Mouse (Mus musculus) megakaryocyte, embryonic 14.5 days (primary cell): ENCODE measurements around the gene Stpg1. TPM values are rescaled to one million over a fixed set of nuclear protein-coding genes. Genes with fewer than 3 reads are reported as not detected.

Source experiments
- H3K27me3 ChIP-seq: replicated peaks from 2 replicates; pipeline ENCODE3; 2012; ENCODE audit warnings: inconsistent platforms
- H3K36me3 ChIP-seq: replicated peaks from 2 replicates; pipeline ENCODE3; 2012; ENCODE audit warnings: low read length, inconsistent platforms, mixed read lengths
- H3K4me1 ChIP-seq: 2 replicates; pipeline ENCODE4 v1.6.1; 2012; ENCODE audit warnings: inconsistent platforms
- H3K4me3 ChIP-seq: replicated peaks from 2 replicates; pipeline ENCODE3; 2012; ENCODE audit warnings: moderate library complexity, mild to moderate bottlenecking, inconsistent platforms
- H3K9me3 ChIP-seq: 2 replicates; pipeline ENCODE4 v1.6.1; 2012; ENCODE audit warnings: inconsistent platforms
- FLI1 ChIP-seq: IDR thresholded peaks from 2 replicates; pipeline ENCODE4 v1.6.1; 2012; ENCODE audit warnings: low read length, inconsistent platforms, mixed read lengths
- GATA1 ChIP-seq: IDR thresholded peaks from 3 replicates; pipeline ENCODE4 v1.6.1; 2012; ENCODE audit warnings: mixed read lengths, low read length, inconsistent platforms, borderline replicate concordance
- polyA plus RNA-seq: library from polyadenylated mRNA; stranded (reverse); fragments of >175 nt; gene quantifications from 2 replicates; pipeline ENCODE4 v1.2.3, GENCODE M21; 2012; ENCODE audit warnings: low replicate concordance; ENCODE audit not compliant: insufficient read depth

Stpg1 gene
- polyA plus RNA-seq, 1 experiment = 3.6 TPM

DNA sequence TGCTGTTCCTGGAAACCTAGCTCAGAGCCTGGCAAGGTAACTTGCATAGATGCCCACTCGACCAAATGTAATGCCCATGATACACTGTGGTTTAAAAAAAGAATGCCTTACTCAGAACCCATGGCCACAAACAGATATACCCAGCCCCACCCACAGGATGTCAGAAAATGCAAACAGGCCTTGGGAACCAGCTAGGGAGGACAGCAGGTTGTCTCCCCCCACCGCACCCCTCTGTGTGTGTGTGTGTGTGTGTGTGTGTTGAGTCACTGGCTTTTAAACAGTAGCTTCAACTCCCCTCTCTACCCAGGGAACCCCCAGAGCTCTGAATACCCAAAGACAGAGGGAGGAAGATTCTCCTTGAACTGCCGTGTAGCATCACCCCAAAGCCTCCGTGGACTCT, 1.3 kb upstream of the Stpg1 start:
- peaks cover 77% of the 10 kb centered on the region for H3K4me1 ChIP-seq
- H3K36me3 ChIP-seq = peaks cover 60% of the 10 kb centered on the region
- TF ChIP-seq GATA1 = no peak
- no peak for TF ChIP-seq FLI1
- no peaks in the 10 kb centered on the region for H3K27me3 ChIP-seq
- H3K4me3 ChIP-seq = peak overlapping the region; percentile 99
- no peaks in the 10 kb centered on the region for H3K9me3 ChIP-seq

DNA sequence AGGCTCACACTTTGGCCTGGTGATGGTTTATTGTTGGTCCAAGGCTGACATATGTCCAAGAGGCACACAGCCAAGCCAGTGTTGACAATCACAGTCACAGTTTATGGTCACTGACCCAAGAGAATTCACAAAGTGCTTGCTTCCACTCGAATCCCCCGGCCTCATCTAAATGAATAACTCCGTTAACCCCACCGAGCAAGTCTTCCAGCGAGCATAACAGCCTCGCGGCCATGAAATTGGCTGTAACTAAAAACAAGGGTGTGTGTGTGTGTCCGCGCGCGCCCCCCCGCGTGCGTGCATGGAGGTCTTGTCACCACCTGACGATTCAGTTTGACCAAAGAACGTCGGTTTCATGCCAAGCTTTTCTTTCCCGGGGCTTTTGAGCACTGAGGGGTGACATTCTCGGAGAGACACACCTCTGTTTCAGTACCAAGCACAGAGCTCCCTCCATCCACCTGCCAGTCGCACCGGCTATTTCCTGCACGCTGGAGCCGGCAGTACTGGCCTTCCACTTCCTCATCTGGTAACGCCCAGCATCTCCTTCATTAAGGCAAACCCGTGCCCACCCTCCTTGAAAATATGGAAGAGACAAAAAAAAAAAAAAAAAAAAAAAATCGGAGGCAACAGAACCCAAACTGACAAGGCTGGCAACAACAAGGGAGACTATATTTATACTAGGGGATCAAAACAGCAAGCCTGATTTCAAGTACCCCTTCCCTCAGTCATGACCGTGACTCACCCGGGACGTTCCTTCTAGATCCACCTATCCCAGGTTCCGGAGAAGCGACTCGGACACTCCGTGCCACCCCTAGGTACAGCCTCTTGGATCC, 684 bp upstream of the Stpg1 start:
- Histone ChIP-seq H3K9me3 (no peaks in the 10 kb centered on the region), H3K4me3 (peak overlapping the region; percentile 99), H3K36me3 (peaks cover 58% of the 10 kb centered on the region), H3K27me3 (no peaks in the 10 kb centered on the region), H3K4me1 (peaks cover 77% of the 10 kb centered on the region)
- TF ChIP-seq GATA1 (no peak), FLI1 (no peak)

DNA sequence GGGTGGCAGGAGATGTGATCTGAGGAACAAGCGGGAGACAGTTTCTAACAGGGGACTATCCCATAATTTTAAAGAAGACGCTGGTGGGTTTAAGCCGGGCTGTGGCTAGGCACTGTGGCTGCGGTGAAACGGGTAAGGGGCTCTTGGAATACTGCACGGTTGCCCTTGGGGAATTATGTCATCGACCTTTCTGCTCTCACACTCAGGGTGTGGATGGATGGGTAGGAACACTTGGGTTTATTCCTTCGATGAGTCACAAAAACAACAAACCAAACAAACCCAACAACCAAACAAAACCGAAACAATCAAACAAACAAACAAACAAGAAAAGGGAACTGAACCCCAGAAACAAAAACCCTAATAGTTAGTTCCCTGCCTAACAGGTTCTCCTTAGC, 804 bp downstream of the Stpg1 start:
- Histone ChIP-seq H3K36me3 (peaks cover 49% of the 10 kb centered on the region), H3K27me3 (no peaks in the 10 kb centered on the region), H3K4me1 (peaks cover 87% of the 10 kb centered on the region)

DNA sequence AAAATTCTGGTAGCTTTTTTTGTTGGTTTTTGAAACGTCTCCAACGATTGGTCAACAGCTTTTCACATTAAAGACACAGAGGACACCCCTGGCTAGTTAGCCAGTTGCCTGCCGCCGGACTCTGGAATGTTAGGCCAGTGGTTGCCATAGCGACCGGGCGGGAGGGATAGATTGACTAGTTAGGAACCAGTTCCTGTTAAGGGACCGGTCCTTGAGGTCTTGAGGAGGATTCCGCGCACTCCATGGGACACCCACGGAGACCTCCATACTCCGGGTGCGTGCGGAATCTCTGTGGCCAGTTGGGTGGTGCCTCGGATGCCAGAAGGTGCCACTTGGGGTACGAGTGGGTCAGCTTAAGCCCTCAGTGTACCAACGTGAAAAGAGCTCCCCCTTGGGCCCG, 1.2 kb downstream of the Stpg1 start:
- TF ChIP-seq FLI1 = no peak
- TF ChIP-seq GATA1 = no peak
- peak overlapping the region; percentile 28 for H3K4me3 ChIP-seq

More for the DNA sequence above, 804 bp downstream of the Stpg1 start:
- peak overlapping the region; percentile 99 for H3K4me3 ChIP-seq
- peaks cover 5% of the 10 kb centered on the region for H3K9me3 ChIP-seq
- no peak for TF ChIP-seq GATA1
- no peak for TF ChIP-seq FLI1

DNA sequence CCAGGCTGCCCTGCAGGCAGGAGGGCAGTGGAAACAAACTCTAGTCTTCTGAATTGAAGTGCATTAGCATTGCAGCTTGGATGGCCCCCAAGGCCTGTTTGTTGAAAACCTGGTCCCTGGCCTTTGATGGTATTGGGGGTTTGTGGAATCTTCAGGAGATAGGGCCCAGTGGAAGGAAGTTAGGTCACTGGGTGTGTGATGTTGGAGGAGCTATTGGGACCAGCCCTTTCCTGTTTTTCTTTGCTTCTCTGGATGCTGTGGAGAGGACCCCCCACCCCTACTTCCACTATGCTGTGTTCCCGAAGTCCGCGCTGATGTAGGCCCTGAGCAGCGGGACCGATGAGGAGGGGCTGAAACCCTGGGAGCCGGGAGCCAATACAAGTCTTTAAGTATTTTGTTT, 3.5 kb downstream of the Stpg1 start:
- TF ChIP-seq FLI1 (no peak), GATA1 (no peak)
- Histone ChIP-seq H3K27me3 (no peaks in the 10 kb centered on the region), H3K36me3 (peaks cover 33% of the 10 kb centered on the region), H3K9me3 (peaks cover 13% of the 10 kb centered on the region), H3K4me1 (peaks cover 78% of the 10 kb centered on the region), H3K4me3 (peak overlapping the region; percentile 54)

More for the DNA sequence above, 1.2 kb downstream of the Stpg1 start:
- Histone ChIP-seq H3K4me1 (peaks cover 88% of the 10 kb centered on the region), H3K36me3 (peaks cover 49% of the 10 kb centered on the region), H3K9me3 (peaks cover 9% of the 10 kb centered on the region), H3K27me3 (no peaks in the 10 kb centered on the region)

DNA sequence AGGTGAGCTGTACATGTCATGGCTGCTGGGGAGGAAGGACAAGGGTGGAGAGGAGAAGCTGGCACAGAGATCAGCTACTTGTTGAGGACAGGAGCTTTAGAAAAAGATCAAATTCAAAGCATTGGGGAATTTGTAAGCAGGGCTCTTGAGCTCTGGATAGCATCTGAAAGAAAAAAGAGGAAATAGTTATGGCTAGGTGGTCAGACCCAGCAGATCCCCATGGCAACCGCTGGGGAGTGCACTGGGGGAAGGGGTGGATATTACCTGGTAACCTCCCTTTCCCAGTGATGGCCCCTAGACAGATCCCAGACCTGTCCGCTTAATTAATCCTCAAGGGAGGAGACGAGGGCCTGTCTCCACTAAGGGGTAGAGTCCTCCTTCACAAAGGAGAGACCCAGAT, 5.2 kb downstream of the Stpg1 start:
- H3K27me3 ChIP-seq = no peaks in the 10 kb centered on the region
- peaks cover 39% of the 10 kb centered on the region for H3K36me3 ChIP-seq
- peaks cover 71% of the 10 kb centered on the region for H3K4me1 ChIP-seq
- H3K4me3 ChIP-seq = no peak overlapping the region
- peaks cover 13% of the 10 kb centered on the region for H3K9me3 ChIP-seq
- TF ChIP-seq FLI1 (no peak), GATA1 (no peak)

DNA sequence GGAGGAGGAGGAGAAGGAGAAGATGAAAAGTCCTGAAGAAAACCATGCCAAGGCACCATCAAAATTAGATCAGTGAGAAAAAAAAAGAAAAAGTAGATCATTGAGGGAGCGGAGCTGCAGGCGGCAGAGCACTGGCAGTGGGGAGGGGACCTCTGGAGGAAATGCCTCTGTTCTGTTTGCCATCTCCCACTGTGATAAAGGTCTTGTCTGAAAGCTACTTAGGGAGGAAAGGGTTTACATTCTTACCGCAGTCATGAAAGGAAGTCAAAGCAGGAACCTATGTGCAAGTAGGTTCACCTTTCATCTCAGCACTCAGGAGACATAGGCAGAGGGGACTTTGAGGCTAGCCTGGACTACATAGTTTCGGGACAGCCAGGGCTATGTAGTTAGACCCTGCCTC, 7.0 kb downstream of the Stpg1 start:
- no peaks in the 10 kb centered on the region for H3K27me3 ChIP-seq
- H3K9me3 ChIP-seq = peaks cover 13% of the 10 kb centered on the region
- H3K4me3 ChIP-seq = no peak overlapping the region
- H3K4me1 ChIP-seq = peaks cover 69% of the 10 kb centered on the region
- H3K36me3 ChIP-seq = peaks cover 30% of the 10 kb centered on the region
- TF ChIP-seq FLI1 (no peak), GATA1 (no peak)

DNA sequence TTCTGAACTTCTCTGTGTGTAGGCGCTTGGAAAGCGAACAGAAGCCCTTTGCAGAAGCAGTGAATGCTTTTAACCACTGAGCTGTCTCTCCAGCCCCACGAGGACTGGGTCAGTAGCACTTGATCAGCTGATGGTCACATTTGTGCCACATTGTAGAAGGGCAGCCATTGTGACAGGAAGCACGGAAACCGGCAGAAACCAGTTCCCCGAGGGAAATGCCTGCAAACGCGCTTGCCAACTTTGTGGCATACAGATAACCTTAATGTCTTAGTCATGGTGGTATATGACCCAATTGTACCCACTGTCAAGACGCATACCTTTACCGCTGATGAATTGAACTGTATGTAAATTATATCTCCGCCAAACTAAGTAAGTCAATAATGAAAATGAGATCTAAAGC, 11.2 kb downstream of the Stpg1 start:
- Histone ChIP-seq H3K27me3 (peaks cover 5% of the 10 kb centered on the region), H3K36me3 (peaks cover 17% of the 10 kb centered on the region), H3K9me3 (peaks cover 4% of the 10 kb centered on the region), H3K4me3 (peak overlapping the region; percentile 38), H3K4me1 (peaks cover 60% of the 10 kb centered on the region)
- TF ChIP-seq FLI1 = no peak
- TF ChIP-seq GATA1 = no peak

DNA sequence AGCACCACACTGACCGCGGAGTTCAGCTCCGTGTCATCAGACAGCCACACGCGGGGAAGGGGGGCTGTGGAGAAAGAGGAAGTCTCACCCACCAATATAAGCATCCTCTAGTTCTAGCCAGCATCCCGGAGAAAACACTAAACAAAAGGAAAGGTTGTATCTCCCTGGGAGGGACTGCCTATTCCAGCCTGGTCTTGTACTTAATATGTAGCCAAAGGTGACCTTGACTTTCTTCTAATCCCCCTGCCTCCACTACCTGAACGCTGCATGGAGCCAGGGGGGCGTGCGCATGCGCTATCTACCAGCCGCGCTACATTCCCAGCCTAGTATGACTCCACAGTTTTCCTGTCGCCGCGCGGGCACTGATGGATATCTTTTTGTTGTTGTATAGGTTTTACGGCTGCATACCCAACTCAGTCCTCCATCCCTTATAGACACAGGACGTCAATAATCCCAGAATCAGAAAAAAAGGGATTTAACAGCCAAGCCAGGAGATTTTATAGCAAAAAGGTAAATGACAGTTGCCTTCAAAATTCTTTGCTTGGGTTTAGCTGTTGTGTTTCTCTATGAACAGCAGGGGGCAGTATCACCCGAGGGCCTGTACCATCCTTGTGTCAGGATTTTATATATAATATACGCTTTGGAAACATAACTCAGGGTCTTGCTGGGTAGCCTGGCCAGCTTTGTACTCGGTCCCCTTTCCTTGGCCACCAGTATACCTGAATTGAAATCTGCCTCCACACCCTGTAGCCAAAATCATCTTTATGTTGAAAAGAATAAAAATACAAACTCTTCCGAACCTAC, 13.2 kb downstream of the Stpg1 start:
- TF ChIP-seq FLI1 = no peak
- no peak for TF ChIP-seq GATA1
- no peaks in the 10 kb centered on the region for H3K9me3 ChIP-seq
- peak overlapping the region; percentile 91 for H3K4me3 ChIP-seq
- peaks cover 14% of the 10 kb centered on the region for H3K36me3 ChIP-seq
- H3K4me1 ChIP-seq = peaks cover 65% of the 10 kb centered on the region
- H3K27me3 ChIP-seq = peaks cover 14% of the 10 kb centered on the region
